Mouse (Mus musculus) heart, postnatal 0 days (tissue): ENCODE measurements around the gene Nek7. TPM values are rescaled to one million over a fixed set of nuclear protein-coding genes. Genes with fewer than 3 reads are reported as not detected.
A peak's percentile ranks its signal among the peaks of the same experiment; 100 is the strongest.

ENCODE experiments used
- ATAC-seq: fragments of 200-750 bp; cut with Nextera tagmentation; 2 replicates; pipeline ENCODE4 v1.8.0; 2017; ENCODE audit warnings: low read depth, moderate number of reproducible peaks, moderate library complexity; ENCODE audit not compliant: insufficient read depth
- DNase-seq: peaks from one replicate; pipeline ENCODE4 v3.0.0-alpha.2; 2016; ENCODE audit warnings: low spot score
- H3K27ac ChIP-seq: fragments of 300-500 bp; sonication (generic); 2 replicates; pipeline ENCODE4 v1.5.1; 2014; ENCODE audit warnings: low read depth, mild to moderate bottlenecking
- H3K27me3 ChIP-seq: fragments of 300-500 bp; sonication (generic); 2 replicates; pipeline ENCODE4 v1.6.1; 2014; ENCODE audit warnings: low read length, mixed read lengths; ENCODE audit not compliant: control insufficient read depth, insufficient read depth
- H3K36me3 ChIP-seq: fragments of 300-500 bp; sonication (generic); replicated peaks from 2 replicates; pipeline ENCODE4 v1.6.1; 2014; ENCODE audit warnings: low read length, mixed read lengths; ENCODE audit not compliant: control insufficient read depth, insufficient read depth
- H3K4me1 ChIP-seq: fragments of 300-500 bp; sonication (generic); 2 replicates; pipeline ENCODE4 v1.6.1; 2014; ENCODE audit warnings: antibody characterized with exemption; ENCODE audit not compliant: control insufficient read depth, insufficient read depth
- H3K4me2 ChIP-seq: fragments of 300-500 bp; sonication (generic); 2 replicates; pipeline ENCODE4 v1.6.1; 2014; ENCODE audit warnings: low read depth, mild to moderate bottlenecking, low read length, moderate library complexity
- H3K4me3 ChIP-seq: fragments of 300-500 bp; sonication (generic); 2 replicates; pipeline ENCODE4 v1.5.1; 2014; ENCODE audit warnings: low read depth, low read length
- H3K9ac ChIP-seq: fragments of 300-500 bp; sonication (generic); replicated peaks from 2 replicates; pipeline ENCODE4 v1.6.1; 2014; ENCODE audit warnings: low read depth, low read length, mixed read lengths
- H3K9me3 ChIP-seq: fragments of 300-500 bp; sonication (generic); replicated peaks from 2 replicates; pipeline ENCODE4 v1.6.1; 2016; ENCODE audit warnings: low read length; ENCODE audit not compliant: control insufficient read depth
- CTCF ChIP-seq: IDR thresholded peaks from 2 replicates; pipeline ENCODE4 v1.5.1; 2016; ENCODE audit warnings: antibody characterized with exemption, control low read depth, low read depth
- EP300 ChIP-seq: IDR thresholded peaks from 2 replicates; pipeline ENCODE4 v1.6.1; 2016; ENCODE audit warnings: antibody characterized with exemption, low read depth
- WGBS: fragments of 180-500 bp; shearing (Covaris S2); extraction: QIAGEN DNeasy Blood & Tissue Kit; methylation state at CpG from one replicate; pipeline ENCODE4 v1.1.7; 2014; 5-methylcytosine and 5-hydroxymethylcytosine counted together
- polyA plus RNA-seq: library from polyadenylated mRNA; unstranded; fragments of >200 nt; fragmentation: Nextera tagmentation; extraction: Ambion mirVana; gene quantifications from 2 replicates; pipeline ENCODE4 v1.2.1, GENCODE M21; 2015
- total RNA-seq: library from RNA; depleted of rRNA; stranded (reverse); fragments of >200 nt; gene quantifications from 2 replicates; pipeline ENCODE4 v1.2.3, GENCODE M21; 2014; ENCODE audit warnings: low replicate concordance

Nek7 gene
- total and polyA plus RNA-seq, 2 experiments from 2014 or later: 43.8 to 44.6 TPM

DNA sequence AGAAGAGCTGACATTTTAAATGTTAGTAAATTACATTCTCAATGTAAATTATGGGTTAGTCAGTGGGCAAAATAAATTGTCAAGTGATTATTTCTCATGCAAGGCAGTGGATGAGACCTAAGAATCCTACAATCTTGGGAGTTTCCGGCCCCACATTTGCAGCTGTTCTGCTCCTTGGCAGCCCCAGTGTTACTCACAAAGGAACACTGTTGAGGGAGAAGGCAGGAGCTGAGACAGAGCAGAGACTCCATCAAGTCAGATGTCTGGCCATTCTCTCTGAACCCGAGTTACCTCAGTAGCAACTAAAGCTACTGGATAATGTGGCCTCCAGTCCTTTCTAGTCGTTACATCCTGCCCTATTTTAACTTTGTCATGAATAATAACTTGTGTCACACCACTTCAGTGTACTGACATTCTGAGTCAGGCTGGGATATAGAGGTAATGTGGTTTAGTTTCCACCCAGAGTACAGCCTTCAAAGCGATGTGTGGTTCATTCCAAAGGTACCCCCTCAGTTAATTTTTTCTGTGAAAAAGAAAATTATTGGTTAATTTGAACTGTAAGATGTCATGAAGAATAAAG is 23.7 kb downstream of the Nek7 start:
- H3K27me3 ChIP-seq: no peaks in the 10 kb centered on the region
- H3K4me1 ChIP-seq: peaks cover 12% of the 10 kb centered on the region
- no peak for TF ChIP-seq EP300
- no peak for TF ChIP-seq CTCF
- H3K4me3 ChIP-seq: no peak overlapping the region
- no peak overlapping the region for H3K9ac ChIP-seq
- ATAC-seq (no peak), DNase-seq (peak; percentile 30)
- H3K36me3 ChIP-seq: 0 out of 2 replicates have a peak, but pooled peaks cover 6% of the 10 kb centered on the region
- no peak overlapping the region for H3K4me2 ChIP-seq
- 44% methylated on average over 4 of the region's 4 CpGs for WGBS
- peak overlapping the region; percentile 72 for H3K27ac ChIP-seq
- H3K9me3 ChIP-seq: no peaks in the 10 kb centered on the region

GRCm38 (mm10) chr1:138594910-138595309 is 25.0 kb downstream of the Nek7 start:
- Histone ChIP-seq H3K4me2 (no peak overlapping the region), H3K36me3 (0 out of 2 replicates have a peak, but pooled peaks cover 6% of the 10 kb centered on the region), H3K27ac (no peak overlapping the region), H3K9ac (no peak overlapping the region), H3K9me3 (no peaks in the 10 kb centered on the region), H3K4me1 (peaks cover 12% of the 10 kb centered on the region), H3K4me3 (no peak overlapping the region), H3K27me3 (no peaks in the 10 kb centered on the region)
- 81% methylated on average over 5 of the region's 5 CpGs for WGBS
- DNase-seq: no peak
- TF ChIP-seq CTCF (no peak), EP300 (no peak)
- no peak for ATAC-seq

DNA sequence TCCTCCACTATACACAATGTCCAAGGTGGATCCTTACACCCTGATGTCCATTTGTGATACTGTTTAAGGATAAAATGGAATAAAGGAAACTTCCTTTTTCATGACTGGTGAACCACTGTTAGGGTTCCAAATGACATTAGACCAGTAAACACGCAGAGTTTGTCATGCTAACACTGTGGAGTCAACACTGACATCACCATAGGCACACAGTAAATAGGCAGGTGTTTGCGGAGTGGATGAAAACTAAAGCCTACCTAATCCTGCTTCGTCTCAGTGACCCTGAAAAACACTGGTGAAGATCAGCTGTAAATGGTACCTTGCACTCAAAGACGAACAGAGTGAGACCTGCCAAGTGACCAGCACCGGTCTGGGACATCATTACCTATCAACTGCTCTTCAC is 26.0 kb downstream of the Nek7 start:
- no peaks in the 10 kb centered on the region for H3K9me3 ChIP-seq
- 0 out of 2 replicates have a peak, but pooled peaks cover 6% of the 10 kb centered on the region for H3K36me3 ChIP-seq
- H3K27ac ChIP-seq: no peak overlapping the region
- no peak overlapping the region for H3K4me2 ChIP-seq
- H3K4me3 ChIP-seq: no peak overlapping the region
- H3K27me3 ChIP-seq: no peaks in the 10 kb centered on the region
- H3K4me1 ChIP-seq: peaks cover 12% of the 10 kb centered on the region
- DNase-seq: no peak
- no peak overlapping the region for H3K9ac ChIP-seq
- WGBS: 83% methylated on average over 5 of the region's 5 CpGs
- no peak for ATAC-seq
- TF ChIP-seq CTCF (no peak), EP300 (no peak)

GRCm38 (mm10) chr1:138592466-138592865 is 27.5 kb downstream of the Nek7 start:
- TF ChIP-seq EP300 (no peak), CTCF (no peak)
- H3K36me3 ChIP-seq: 0 out of 2 replicates have a peak, but pooled peaks cover 6% of the 10 kb centered on the region
- H3K27ac ChIP-seq: no peak overlapping the region
- no peak overlapping the region for H3K4me2 ChIP-seq
- no peak overlapping the region for H3K9ac ChIP-seq
- no peak overlapping the region for H3K4me3 ChIP-seq
- peaks cover 12% of the 10 kb centered on the region for H3K4me1 ChIP-seq
- WGBS: 92% methylated on average over 4 of the region's 4 CpGs
- no peaks in the 10 kb centered on the region for H3K9me3 ChIP-seq
- H3K27me3 ChIP-seq: no peaks in the 10 kb centered on the region
- DNase-seq: no peak
- no peak for ATAC-seq

DNA sequence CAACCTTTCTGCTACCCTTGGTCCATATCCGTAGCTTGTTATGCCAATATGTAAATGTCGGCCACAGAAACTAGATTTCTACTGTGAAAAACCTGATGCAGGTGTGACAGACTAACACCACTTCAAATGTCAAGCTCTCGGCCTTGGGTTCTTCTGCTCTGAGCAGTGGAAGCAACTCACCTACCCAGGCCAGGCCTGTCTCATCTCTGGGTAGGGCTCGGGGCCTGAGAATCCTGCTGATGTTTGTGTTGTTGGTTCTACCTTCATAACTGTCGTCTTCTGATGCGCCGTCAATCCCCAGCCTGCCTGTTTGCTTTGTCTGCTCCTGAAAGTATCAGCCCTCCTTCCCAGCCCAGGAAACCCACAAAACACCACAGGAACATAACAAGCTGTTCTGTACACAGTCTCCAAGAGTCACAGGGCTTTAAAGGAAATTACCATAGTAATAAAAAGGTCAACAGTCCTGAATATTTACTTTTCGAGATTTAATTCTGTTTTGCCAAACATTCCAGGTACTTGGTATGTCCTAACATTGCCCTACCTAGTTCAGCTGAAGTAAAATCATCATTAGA is 29.4 kb downstream of the Nek7 start:
- 91% methylated on average over 8 of the region's 8 CpGs for WGBS
- Histone ChIP-seq H3K27ac (no peak overlapping the region), H3K27me3 (no peaks in the 10 kb centered on the region), H3K9me3 (no peaks in the 10 kb centered on the region), H3K4me2 (no peak overlapping the region), H3K36me3 (0 out of 2 replicates have a peak, but pooled peaks cover 6% of the 10 kb centered on the region), H3K4me3 (no peak overlapping the region), H3K4me1 (0 out of 2 replicates have a peak, but pooled peaks cover under 1% of the 10 kb centered on the region), H3K9ac (no peak overlapping the region)
- DNase-seq (no peak), ATAC-seq (no peak)
- no peak for TF ChIP-seq CTCF
- TF ChIP-seq EP300: no peak
